Mouse (Mus musculus) lung, embryonic 16.5 days (tissue): ENCODE results near the gene Rnf157. TPM values are rescaled to one million over a fixed set of nuclear protein-coding genes. Genes with fewer than 3 reads are reported as not detected.

Source experiments
- ATAC-seq: fragments of 200-750 bp; cut with Nextera tagmentation; 2 replicates; pipeline ENCODE4 v1.8.0; 2017; ENCODE audit warnings: low read depth, mild to moderate bottlenecking, moderate library complexity
- H3K27ac ChIP-seq: fragments of 300-500 bp; sonication (generic); 2 replicates; pipeline ENCODE4 v1.5.1; 2014; ENCODE audit warnings: mild to moderate bottlenecking, control low read depth, low read length
- H3K27me3 ChIP-seq: fragments of 300-500 bp; sonication (generic); 2 replicates; pipeline ENCODE4 v1.6.1; 2014; ENCODE audit warnings: low read depth, low read length, mixed read lengths; ENCODE audit not compliant: control insufficient read depth, insufficient read depth
- H3K36me3 ChIP-seq: fragments of 300-500 bp; sonication (generic); 2 replicates; pipeline ENCODE4 v1.6.1; 2014; ENCODE audit warnings: low read length; ENCODE audit not compliant: control insufficient read depth, insufficient read depth
- H3K4me1 ChIP-seq: fragments of 300-500 bp; sonication (generic); replicated peaks from 2 replicates; pipeline ENCODE4 v1.6.1; 2014; ENCODE audit warnings: low read length, mixed read lengths; ENCODE audit not compliant: control insufficient read depth, insufficient read depth
- H3K4me2 ChIP-seq: fragments of 300-500 bp; sonication (generic); 2 replicates; pipeline ENCODE4 v1.6.1; 2014; ENCODE audit warnings: low read depth, low read length, control low read depth
- H3K4me3 ChIP-seq: fragments of 300-500 bp; sonication (generic); 2 replicates; pipeline ENCODE4 v1.5.1; 2014; ENCODE audit warnings: mild to moderate bottlenecking, low read length, control low read depth
- H3K9ac ChIP-seq: fragments of 300-500 bp; sonication (generic); 2 replicates; pipeline ENCODE4 v1.6.1; 2014; ENCODE audit warnings: low read length, control low read depth
- H3K9me3 ChIP-seq: fragments of 300-500 bp; sonication (generic); 2 replicates; pipeline ENCODE4 v1.6.1; 2016; ENCODE audit warnings: low read length; ENCODE audit not compliant: control insufficient read depth
- WGBS: fragments of 180-500 bp; shearing (Covaris S2); extraction: QIAGEN DNeasy Blood & Tissue Kit; methylation state at CpG from one replicate; pipeline ENCODE4 v1.1.7; 2014; 5-methylcytosine and 5-hydroxymethylcytosine counted together
- polyA plus RNA-seq: library from polyadenylated mRNA; unstranded; fragments of >200 nt; fragmentation: Nextera tagmentation; extraction: Ambion mirVana; gene quantifications from 2 replicates; pipeline ENCODE4 v1.2.1, GENCODE M21; 2015

Gene Rnf157
- polyA plus RNA-seq, 1 experiment from 2014 or later, result 3.5 TPM

- ATAC-seq, result no peak
- Histone ChIP-seq H3K4me3 (no peak overlapping the region), H3K36me3 (no peaks in the 10 kb centered on the region), H3K9ac (no peak overlapping the region), H3K4me2 (no peak overlapping the region), H3K4me1 (peaks cover 9% of the 10 kb centered on the region; the same call in 1 of the 2 replicates), H3K27ac (no peak overlapping the region), H3K9me3 (no peaks in the 10 kb centered on the region), H3K27me3 (peaks cover 9% of the 10 kb centered on the region; the same call in 1 of the 2 replicates)
- 80% methylated on average over 6 of the region's 6 CpGs for WGBS
Measured at GRCm38 (mm10) chr11:116443311-116443710, 30.5 kb upstream of the Rnf157 start.

- no peak for ATAC-seq
- H3K9me3 ChIP-seq, result no peaks in the 10 kb centered on the region
- H3K9ac ChIP-seq, result no peak overlapping the region
- H3K4me3 ChIP-seq, result no peak overlapping the region
- peaks cover under 1% of the 10 kb centered on the region; the same call in 1 of the 2 replicates for H3K36me3 ChIP-seq
- H3K27ac ChIP-seq, result no peak overlapping the region
- H3K4me1 ChIP-seq, result peaks cover 9% of the 10 kb centered on the region; the same call in 1 of the 2 replicates
- peaks cover 9% of the 10 kb centered on the region; the same call in 1 of the 2 replicates for H3K27me3 ChIP-seq
- no peak overlapping the region for H3K4me2 ChIP-seq
- 56% methylated on average over 6 of the region's 6 CpGs for WGBS
Measured at GRCm38 (mm10) chr11:116442867-116443177, 30.0 kb upstream of the Rnf157 start.

- H3K36me3 ChIP-seq, result peaks cover 5% of the 10 kb centered on the region
- H3K4me3 ChIP-seq, result no peak overlapping the region
- H3K4me2 ChIP-seq, result no peak overlapping the region
- H3K9ac ChIP-seq, result no peak overlapping the region
- 67% methylated on average over 15 of the region's 15 CpGs for WGBS
- peaks cover 9% of the 10 kb centered on the region; the same call in 1 of the 2 replicates for H3K27me3 ChIP-seq
- no peaks in the 10 kb centered on the region for H3K9me3 ChIP-seq
- ATAC-seq, result no peak
- no peak overlapping the region for H3K27ac ChIP-seq
- H3K4me1 ChIP-seq, result peaks cover 10% of the 10 kb centered on the region; the same call in 1 of the 2 replicates
Measured at GRCm38 (mm10) chr11:116442129-116442866, 29.5 kb upstream of the Rnf157 start.

- H3K27me3 ChIP-seq, result no peaks in the 10 kb centered on the region
- H3K36me3 ChIP-seq, result peaks cover 6% of the 10 kb centered on the region
- H3K9me3 ChIP-seq, result no peaks in the 10 kb centered on the region
- no peak overlapping the region for H3K4me3 ChIP-seq
- H3K27ac ChIP-seq, result peak overlapping the region; percentile 22; the same call in 1 of the 2 replicates
- H3K4me1 ChIP-seq, result peaks cover 24% of the 10 kb centered on the region
- no peak overlapping the region for H3K9ac ChIP-seq
- 52% methylated on average over 7 of the region's 7 CpGs for WGBS
- ATAC-seq, result peak; percentile 11; the same call in 1 of the 2 replicates
- H3K4me2 ChIP-seq, result no peak overlapping the region
Measured at GRCm38 (mm10) chr11:116440408-116441068, 27.7 kb upstream of the Rnf157 start.

GRCm38 (mm10) chr11:116439269-116440240 is 26.7 kb upstream of the Rnf157 start:
- ATAC-seq, result no peak
- H3K9me3 ChIP-seq, result no peaks in the 10 kb centered on the region
- 71% methylated on average over 19 of the region's 19 CpGs for WGBS

GRCm38 (mm10) chr11:116437541-116437940 is 24.7 kb upstream of the Rnf157 start:
- peaks cover 6% of the 10 kb centered on the region for H3K36me3 ChIP-seq
- no peak overlapping the region for H3K27ac ChIP-seq
- ATAC-seq, result no peak
- H3K4me1 ChIP-seq, result peaks cover 30% of the 10 kb centered on the region
- no peak overlapping the region for H3K4me2 ChIP-seq
- peak overlapping the region; percentile 22; the same call in 1 of the 2 replicates for H3K9ac ChIP-seq
- WGBS, result 79% methylated on average over 11 of the region's 11 CpGs
- H3K4me3 ChIP-seq, result no peak overlapping the region
- no peaks in the 10 kb centered on the region for H3K9me3 ChIP-seq
- H3K27me3 ChIP-seq, result no peaks in the 10 kb centered on the region

More at GRCm38 (mm10) chr11:116439269-116440240, 26.7 kb upstream of the Rnf157 start:
- H3K4me1 ChIP-seq, result peaks cover 27% of the 10 kb centered on the region
- no peak overlapping the region for H3K4me2 ChIP-seq
- H3K36me3 ChIP-seq, result peaks cover 6% of the 10 kb centered on the region
- no peak overlapping the region for H3K27ac ChIP-seq
- H3K27me3 ChIP-seq, result no peaks in the 10 kb centered on the region
- H3K4me3 ChIP-seq, result no peak overlapping the region
- no peak overlapping the region for H3K9ac ChIP-seq

- Histone ChIP-seq H3K4me3 (no peak overlapping the region), H3K27me3 (no peaks in the 10 kb centered on the region), H3K36me3 (peaks cover 6% of the 10 kb centered on the region), H3K9ac (peak overlapping the region; percentile 45), H3K4me2 (peak overlapping the region; percentile 68), H3K9me3 (no peaks in the 10 kb centered on the region), H3K4me1 (peaks cover 34% of the 10 kb centered on the region), H3K27ac (0 out of 2 replicates have a peak overlapping the region, but pooled peaks have one; percentile 24)
- 46% methylated on average over 4 of the region's 4 CpGs for WGBS
- ATAC-seq, result no peak
Measured at GRCm38 (mm10) chr11:116436725-116437331, 24.0 kb upstream of the Rnf157 start.

GRCm38 (mm10) chr11:116435992-116436724 is 23.3 kb upstream of the Rnf157 start:
- H3K27me3 ChIP-seq, result no peaks in the 10 kb centered on the region
- WGBS, result 21% methylated on average over 5 of the region's 5 CpGs
- H3K4me2 ChIP-seq, result peak overlapping the region; percentile 68
- H3K9me3 ChIP-seq, result no peaks in the 10 kb centered on the region
- peaks cover 34% of the 10 kb centered on the region for H3K4me1 ChIP-seq
- H3K4me3 ChIP-seq, result peak overlapping the region; percentile 7
- ATAC-seq, result no peak
- H3K9ac ChIP-seq, result 0 out of 2 replicates have a peak overlapping the region, but pooled peaks have one; percentile 0
- H3K27ac ChIP-seq, result 0 out of 2 replicates have a peak overlapping the region, but pooled peaks have one; percentile 24
- H3K36me3 ChIP-seq, result peaks cover 6% of the 10 kb centered on the region
